Mouse (Mus musculus): ENCODE data around the gene Lyl1. TPM values are rescaled to one million over a fixed set of nuclear protein-coding genes. Genes with fewer than 3 reads are reported as not detected.
A peak's percentile ranks its signal among the peaks of the same experiment; 100 is the strongest.
"Not testable (repeated sequence)": the region's sequence is repeated elsewhere in the genome, so short reads cannot be mapped to it uniquely, and the experiment has no call there.

The Lyl1 gene
- polyA plus RNA-seq, 1 experiment from 2014 or later = 5.5 TPM

GRCm38 (mm10) chr8:84660819-84661457 is 40.3 kb upstream of the Lyl1 start:
- Histone ChIP-seq H3K9me3 (no peaks in the 10 kb centered on the region), H3K4me2 (replicated peaks) (peak overlapping the region; percentile 84), H3K4me3 (replicated peaks) (peak overlapping the region; percentile 76), H3K36me3 (no peaks in the 10 kb centered on the region), H3K27me3 (replicated peaks) (no peaks in the 10 kb centered on the region), H3K4me1 (replicated peaks) (peaks cover 33% of the 10 kb centered on the region), H3K9ac (peak overlapping the region; percentile 89), H3K27ac (peak overlapping the region; percentile 94)
- peak; percentile 19; the same call in 1 of the 2 replicates for ATAC-seq
- 1% methylated on average over 20 of the region's 20 CpGs for WGBS

- H3K4me3 ChIP-seq (replicated peaks) = peak overlapping the region; percentile 76
- ATAC-seq = peak; percentile 44
- no peaks in the 10 kb centered on the region for H3K9me3 ChIP-seq
- H3K4me1 ChIP-seq (replicated peaks) = peaks cover 30% of the 10 kb centered on the region
- no peaks in the 10 kb centered on the region for H3K36me3 ChIP-seq
- H3K27me3 ChIP-seq (replicated peaks) = no peaks in the 10 kb centered on the region
- peak overlapping the region; percentile 84 for H3K4me2 ChIP-seq (replicated peaks)
- H3K27ac ChIP-seq = peak overlapping the region; percentile 94
- under 1% methylated on average over 24 of the region's 24 CpGs for WGBS
- peak overlapping the region; percentile 89 for H3K9ac ChIP-seq
These were observed 39.8 kb upstream of the Lyl1 start for GRCm38 (mm10) chr8:84661458-84661871.

GRCm38 (mm10) chr8:84661961-84662571 is 39.2 kb upstream of the Lyl1 start:
- Histone ChIP-seq H3K9me3 (no peaks in the 10 kb centered on the region), H3K4me1 (replicated peaks) (peaks cover 24% of the 10 kb centered on the region), H3K36me3 (no peaks in the 10 kb centered on the region), H3K9ac (peak overlapping the region; percentile 89), H3K27me3 (replicated peaks) (no peaks in the 10 kb centered on the region), H3K4me3 (replicated peaks) (peak overlapping the region; percentile 76), H3K4me2 (replicated peaks) (peak overlapping the region; percentile 84), H3K27ac (peak overlapping the region; percentile 94)
- ATAC-seq = peak; percentile 0; the same call in 1 of the 2 replicates
- under 1% methylated on average over 61 of the region's 61 CpGs for WGBS

- H3K4me3 ChIP-seq (replicated peaks) = peak within 1 kb of the TSS; percentile 76
- ATAC-seq = peak; percentile 70
- H3K4me2 ChIP-seq (replicated peaks) = peak within 1 kb of the TSS; percentile 84
- peak within 1 kb of the TSS; percentile 97 for H3K27ac ChIP-seq
- no peaks in the 10 kb centered on the region for H3K36me3 ChIP-seq
- H3K9ac ChIP-seq = peak within 1 kb of the TSS; percentile 89
- no peaks in the 10 kb centered on the region for H3K9me3 ChIP-seq
- H3K27me3 ChIP-seq (replicated peaks) = no peaks in the 10 kb centered on the region
- H3K4me1 ChIP-seq (replicated peaks) = peaks cover 21% of the 10 kb centered on the region
- WGBS = under 1% methylated on average over 27 of the region's 27 CpGs
These were observed 38.6 kb upstream of the Lyl1 start, which contains the start of gene Ier2 for GRCm38 (mm10) chr8:84662581-84663065. TSS of gene Ier2 (minus strand) at chr8:84662852.

GRCm38 (mm10) chr8:84663483-84664327 is 37.6 kb upstream of the Lyl1 start:
- Histone ChIP-seq H3K4me2 (replicated peaks) (peak overlapping the region; percentile 84), H3K9me3 (no peaks in the 10 kb centered on the region), H3K9ac (peak overlapping the region; percentile 69), H3K36me3 (no peaks in the 10 kb centered on the region), H3K4me1 (replicated peaks) (peaks cover 15% of the 10 kb centered on the region), H3K4me3 (replicated peaks) (peak overlapping the region; percentile 76), H3K27me3 (replicated peaks) (no peaks in the 10 kb centered on the region), H3K27ac (peak overlapping the region; percentile 97)
- ATAC-seq = peak; percentile 80
- WGBS = 3% methylated on average over 43 of the region's 43 CpGs

- Histone ChIP-seq H3K9me3 (no peaks in the 10 kb centered on the region), H3K27ac (peak overlapping the region; percentile 97), H3K36me3 (no peaks in the 10 kb centered on the region), H3K4me2 (replicated peaks) (peak overlapping the region; percentile 84), H3K4me1 (replicated peaks) (peaks cover 13% of the 10 kb centered on the region; the same call in 1 of the 2 replicates), H3K27me3 (replicated peaks) (no peaks in the 10 kb centered on the region), H3K4me3 (replicated peaks) (peak overlapping the region; percentile 76), H3K9ac (peak overlapping the region; percentile 69)
- ATAC-seq = peak; percentile 36
- under 1% methylated on average over 29 of the region's 29 CpGs for WGBS
These were observed 36.5 kb upstream of the Lyl1 start for GRCm38 (mm10) chr8:84664566-84665384.

GRCm38 (mm10) chr8:84665385-84665893 is 35.8 kb upstream of the Lyl1 start:
- Histone ChIP-seq H3K4me1 (replicated peaks) (peaks cover 14% of the 10 kb centered on the region; the same call in 1 of the 2 replicates), H3K4me2 (replicated peaks) (peak overlapping the region; percentile 84), H3K4me3 (replicated peaks) (peak overlapping the region; percentile 76), H3K27me3 (replicated peaks) (no peaks in the 10 kb centered on the region), H3K9ac (peak overlapping the region; percentile 69), H3K9me3 (no peaks in the 10 kb centered on the region), H3K36me3 (no peaks in the 10 kb centered on the region), H3K27ac (peak overlapping the region; percentile 97)
- ATAC-seq = peak; percentile 0; the same call in 1 of the 2 replicates
- WGBS = 2% methylated on average over 14 of the region's 14 CpGs

GRCm38 (mm10) chr8:84668081-84668480 is 33.2 kb upstream of the Lyl1 start:
- no peaks in the 10 kb centered on the region for H3K36me3 ChIP-seq
- no peaks in the 10 kb centered on the region for H3K27me3 ChIP-seq (replicated peaks)
- H3K4me2 ChIP-seq (replicated peaks) = no peak overlapping the region
- ATAC-seq = no peak
- WGBS = 68% methylated on average over 1 of the region's 1 CpGs
- no peak overlapping the region for H3K27ac ChIP-seq
- no peaks in the 10 kb centered on the region for H3K9me3 ChIP-seq
- H3K9ac ChIP-seq = no peak overlapping the region
- no peak overlapping the region for H3K4me3 ChIP-seq (replicated peaks)
- H3K4me1 ChIP-seq (replicated peaks) = peaks cover 14% of the 10 kb centered on the region; the same call in 1 of the 2 replicates

- Histone ChIP-seq H3K27me3 (replicated peaks) (no peaks in the 10 kb centered on the region), H3K4me1 (replicated peaks) (peaks cover 9% of the 10 kb centered on the region; the same call in 1 of the 2 replicates), H3K9ac (no peak overlapping the region), H3K4me3 (replicated peaks) (no peak overlapping the region), H3K4me2 (replicated peaks) (no peak overlapping the region), H3K9me3 (no peaks in the 10 kb centered on the region), H3K27ac (no peak overlapping the region), H3K36me3 (no peaks in the 10 kb centered on the region)
- 78% methylated on average over 6 of the region's 6 CpGs for WGBS
- no peak for ATAC-seq
These were observed 32.3 kb upstream of the Lyl1 start for GRCm38 (mm10) chr8:84668731-84669485.

GRCm38 (mm10) chr8:84670295-84671006 is 30.8 kb upstream of the Lyl1 start:
- H3K36me3 ChIP-seq = peaks cover 11% of the 10 kb centered on the region
- H3K9me3 ChIP-seq; H3K4me2 ChIP-seq (replicated peaks); H3K4me3 ChIP-seq (replicated peaks); H3K4me1 ChIP-seq (replicated peaks); H3K9ac ChIP-seq; H3K27me3 ChIP-seq (replicated peaks): not testable (repeated sequence)
- ATAC-seq = peak; percentile 80
- peak overlapping the region; percentile 67 for H3K27ac ChIP-seq
- WGBS = 77% methylated on average over 5 of the region's 5 CpGs
